Mouse (Mus musculus): ENCODE results near the gene Hdac4.
A peak's percentile ranks its signal among the peaks of the same experiment; 100 is the strongest.

The Hdac4 gene

DNA sequence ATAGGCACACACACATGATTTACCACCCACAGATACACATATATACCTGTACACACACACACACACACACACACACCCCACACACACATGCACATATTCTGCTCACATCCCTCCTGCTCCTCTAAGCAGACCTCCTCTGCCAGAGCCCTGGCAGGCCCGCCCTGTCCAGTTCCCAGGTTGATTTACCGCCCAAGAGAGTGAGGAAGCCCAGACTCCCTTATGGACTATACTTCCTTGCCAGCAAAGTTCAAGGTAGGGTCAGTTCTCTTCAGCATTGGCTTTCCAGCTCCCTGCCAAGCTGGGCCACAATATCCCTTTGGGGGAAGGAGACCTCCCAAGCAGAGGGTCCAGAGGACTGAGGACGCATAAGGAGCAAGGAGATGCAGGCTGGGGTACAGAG, 280.9 kb downstream of the Hdac4 start:
- DNase-seq: peak; percentile 37 to 38

- peak; percentile 76 to 79 for DNase-seq
Measured at GRCm38 (mm10) chr1:91913850-91914249, 281.6 kb downstream of the Hdac4 start.

DNA sequence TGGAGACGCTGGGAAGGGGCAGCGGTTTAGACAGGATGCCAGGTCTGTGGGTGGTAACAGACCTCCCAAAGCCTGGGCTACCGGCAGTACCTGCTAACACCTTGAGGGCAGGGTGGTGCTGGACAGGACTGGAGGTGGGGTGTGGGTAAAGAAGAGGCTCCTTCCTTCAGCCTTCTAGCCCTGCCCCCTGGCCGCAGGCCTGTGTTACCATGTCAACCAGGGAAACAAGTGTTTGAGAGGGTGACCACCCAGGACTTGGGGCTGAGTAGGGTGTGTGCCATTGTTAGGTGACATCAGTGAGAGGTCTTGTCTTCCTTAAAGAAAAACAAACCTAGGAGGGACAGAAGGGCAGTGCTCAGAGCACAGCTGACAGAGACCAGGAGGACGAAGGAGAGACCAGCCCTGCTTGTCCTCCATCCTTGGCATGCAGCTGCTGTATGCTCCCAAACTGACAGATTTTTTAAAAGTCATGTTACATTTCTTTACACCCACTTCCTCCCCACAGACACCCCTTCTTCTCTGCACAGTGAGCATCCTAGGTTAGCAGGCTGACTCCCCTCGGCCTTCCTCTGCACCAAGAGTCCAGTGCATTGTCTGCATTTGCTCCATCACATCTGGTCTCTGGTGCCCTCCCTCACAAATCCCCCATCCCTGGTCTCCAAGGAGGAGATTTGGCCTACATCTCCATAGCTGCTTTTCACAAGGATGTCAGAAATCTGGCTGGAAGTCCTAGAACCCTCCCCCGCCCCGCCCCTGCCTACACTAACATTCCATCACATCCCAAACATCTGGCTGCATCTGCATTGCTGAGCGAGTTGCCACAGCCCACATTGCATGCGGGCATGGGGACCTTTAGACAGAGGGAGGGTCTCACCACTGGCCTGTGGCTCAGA, 283.0 kb downstream of the Hdac4 start:
- DNase-seq: no peak

- peak; percentile 34 to 42 for DNase-seq
Measured at GRCm38 (mm10) chr1:91905268-91905667, 290.2 kb downstream of the Hdac4 start.

DNA sequence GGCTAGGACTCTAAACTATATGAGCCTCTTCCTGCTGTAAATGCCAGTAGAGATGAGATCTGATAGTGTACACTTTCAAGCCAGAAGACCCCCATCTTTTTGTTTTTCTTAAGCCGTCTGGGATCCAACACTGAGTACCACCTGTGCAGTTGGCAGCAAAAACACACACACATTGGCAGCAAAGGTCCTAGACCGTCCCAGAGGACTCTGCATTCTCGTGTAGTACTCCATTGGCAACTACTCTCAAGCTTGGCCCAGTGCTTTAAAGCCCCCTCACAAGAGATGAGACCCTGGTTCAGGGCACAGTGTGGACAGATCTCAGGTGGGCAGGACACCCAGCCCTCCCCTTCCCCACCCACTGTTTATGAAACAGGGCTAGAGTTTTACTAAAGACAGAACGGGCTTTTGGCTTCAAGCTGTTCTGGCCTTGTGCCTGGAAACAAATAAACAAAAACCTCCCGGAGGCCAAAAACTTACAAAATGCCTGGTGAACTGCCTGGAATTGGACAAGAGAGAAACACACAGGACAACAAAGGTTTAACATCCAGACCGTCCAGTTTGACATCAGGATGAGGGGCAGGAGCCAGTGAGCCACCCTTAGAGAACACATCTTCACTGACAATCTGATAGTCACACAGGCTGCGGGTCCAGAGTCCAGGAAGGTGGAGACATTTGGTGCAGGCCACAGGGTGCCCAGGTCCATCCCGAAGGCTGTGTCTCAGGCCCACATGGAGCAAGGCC, 292.1 kb downstream of the Hdac4 start:
- DNase-seq: peak; percentile 61 to 64

GRCm38 (mm10) chr1:91897078-91897477, 298.4 kb downstream of the Hdac4 start:
- peak in 1 of 2 experiments; percentile 7 for DNase-seq

DNA sequence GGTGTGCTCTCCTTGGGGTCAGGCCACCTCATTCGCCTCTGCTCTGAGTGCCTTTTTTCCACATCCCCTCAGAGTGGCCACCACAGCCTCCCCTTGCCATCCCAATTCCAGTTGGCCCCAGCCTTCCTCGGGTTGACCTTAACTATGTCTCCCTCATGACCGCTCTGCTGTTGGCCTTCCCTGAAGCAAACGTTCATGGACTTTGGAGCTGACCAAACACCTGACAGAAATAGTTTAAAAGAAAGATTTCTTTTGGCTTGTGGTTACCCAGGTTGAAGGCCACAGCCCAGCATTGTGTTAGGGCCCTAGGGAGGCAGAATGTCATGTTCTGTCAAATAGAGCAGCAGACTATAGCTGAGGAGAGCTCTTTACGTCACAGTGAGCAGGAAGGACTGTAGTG, 301.2 kb downstream of the Hdac4 start:
- no peak for DNase-seq

DNA sequence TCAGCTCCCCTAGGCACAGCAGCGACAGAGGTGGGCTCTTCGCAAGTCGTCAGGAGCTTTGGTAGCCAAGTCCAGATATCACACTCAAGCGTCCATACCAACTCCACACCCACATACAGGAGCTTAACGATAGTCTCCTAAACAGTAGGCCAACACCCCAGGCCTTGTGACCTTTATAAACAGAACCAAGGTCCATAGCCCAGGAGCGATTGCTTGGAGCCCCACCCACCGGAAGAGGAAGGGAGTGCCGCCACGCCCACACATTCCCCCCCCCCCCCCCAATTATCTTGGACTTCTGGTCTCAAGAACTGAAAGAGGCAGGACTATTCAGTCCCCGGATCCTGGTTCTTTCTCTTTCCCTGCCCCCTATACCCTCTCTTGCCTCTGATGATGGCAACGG, 301.9 kb downstream of the Hdac4 start:
- DNase-seq: no peak

DNA sequence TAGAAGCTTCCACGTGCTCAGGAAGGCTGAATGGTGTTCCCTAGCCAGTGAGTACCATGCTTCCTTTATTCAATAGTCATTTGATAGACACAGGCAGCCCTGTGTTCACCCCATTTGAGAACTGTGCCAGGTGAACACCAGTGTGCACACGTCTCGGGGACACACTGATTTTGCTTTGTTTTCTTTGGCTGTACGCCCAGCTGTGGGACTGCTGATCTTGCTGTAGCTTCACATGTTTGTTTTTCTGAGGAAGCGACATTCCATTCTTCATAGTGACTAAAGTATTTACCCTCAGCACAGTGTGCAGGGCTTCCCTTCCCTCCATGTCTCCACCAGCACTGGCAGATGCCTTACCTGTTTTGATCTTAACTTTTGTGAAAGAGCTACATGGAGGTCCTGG, 312.4 kb downstream of the Hdac4 start:
- no peak for DNase-seq

DNA sequence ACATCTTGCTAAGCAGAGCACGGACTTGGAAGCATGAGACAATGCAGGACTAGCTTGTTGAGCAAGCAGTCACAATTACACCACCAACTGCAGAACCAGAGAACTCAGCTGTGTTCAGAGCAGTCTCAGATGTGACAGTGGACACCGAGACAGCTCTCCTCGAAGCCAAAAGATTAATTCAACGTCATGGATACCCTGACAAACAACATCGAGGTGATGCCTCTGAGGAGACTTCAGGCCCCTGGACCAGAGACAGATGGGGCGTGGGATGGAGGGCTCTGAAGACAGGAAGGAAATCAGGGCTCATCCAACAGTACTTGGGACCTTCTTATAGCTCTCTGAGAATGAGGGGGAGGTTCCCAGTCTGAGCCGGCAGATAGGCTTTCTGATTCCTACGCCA, 314.6 kb downstream of the Hdac4 start:
- no peak for DNase-seq

- no peak for DNase-seq
Measured at GRCm38 (mm10) chr1:91880156-91880555, 315.3 kb downstream of the Hdac4 start.

Measured in cerebellum, postnatal 10 days (tissue).